Mouse (Mus musculus): ENCODE data around the gene Cdc42se2. TPM values are rescaled to one million over a fixed set of nuclear protein-coding genes. Genes with fewer than 3 reads are reported as not detected.

The Cdc42se2 gene
- total and polyA plus RNA-seq, 3 experiments = 97.4 to 227 (median 99.1) TPM

- H3K27me3 ChIP-seq (replicated peaks) = no peaks in the 10 kb centered on the region
- no peak overlapping the region for H3K9ac ChIP-seq (ENCODE audit: insufficient read depth, low read depth)
- TF ChIP-seq CTCF (conservative IDR thresholded peaks at IDR 0.05 in 1 of 2, IDR thresholded peaks at IDR 0.05 in 1 of 2; ENCODE audit: low read depth in 2 of 2, low read length in 2 of 2) (no peak), USF2 (conservative IDR thresholded peaks at IDR 0.05; ENCODE audit: low read depth, low read length) (no peak), ZKSCAN1 (IDR thresholded peaks at IDR 0.05; ENCODE audit: borderline replicate concordance, low read depth, low read length) (no peak), HCFC1 (IDR thresholded peaks at IDR 0.05; ENCODE audit: low read depth, low read length) (no peak), MAX (IDR thresholded peaks at IDR 0.05; ENCODE audit: low read length) (no peak), IRF4 (IDR thresholded peaks at IDR 0.05; ENCODE audit: low read depth, low read length) (no peak), NELFE (IDR thresholded peaks at IDR 0.05; ENCODE audit: low read depth, low read length) (no peak), MXI1 (IDR thresholded peaks at IDR 0.05; ENCODE audit: low read depth, low read length) (no peak), POLR2AphosphoS2 (IDR thresholded peaks at IDR 0.05; ENCODE audit: low read depth, low read length) (no peak), ZC3H11A (IDR thresholded peaks at IDR 0.05; ENCODE audit: low read depth, low read length) (no peak), SIN3A (IDR thresholded peaks at IDR 0.05; ENCODE audit: low read length) (no peak), SMC3 (IDR thresholded peaks at IDR 0.05; ENCODE audit: low read depth, low read length) (no peak), MAFK (IDR thresholded peaks at IDR 0.05; ENCODE audit: insufficient replicate concordance, low read length) (no peak), POLR2A (IDR thresholded peaks at IDR 0.05; ENCODE audit: low read depth, low read length) (no peak), RAD21 (IDR thresholded peaks at IDR 0.05; ENCODE audit: low read depth, low read length) (no peak), ZMIZ1 (IDR thresholded peaks at IDR 0.05; ENCODE audit: low read depth, low read length) (no peak), E2F4 (IDR thresholded peaks at IDR 0.05; ENCODE audit: insufficient replicate concordance, low read depth, low read length) (no peak), CHD2 (IDR thresholded peaks at IDR 0.05; ENCODE audit: low read length) (no peak), UBTF (IDR thresholded peaks at IDR 0.05; ENCODE audit: low read depth, low read length) (no peak)
- H3K27ac ChIP-seq (ENCODE audit: insufficient read depth, low read depth) = no peak overlapping the region
- H3K4me2 ChIP-seq (ENCODE audit: insufficient read depth, low read depth, poor library complexity, severe bottlenecking) = no peak overlapping the region
- peaks cover 6 to 24% of the 10 kb centered on the region in 2 experiments; a peak in 2 of 4 replicates for H3K4me1 ChIP-seq (ENCODE audit: control insufficient read depth in 1 of 2, insufficient read depth in 2 of 2)
- no peak for DNase-seq (ENCODE audit: extremely low read depth)
- in situ Hi-C loops (cut with MboI; ENCODE audit: low pct_ligation_motif_present, low pct_unique_long_range_greater_than_20kb, low sequenced_read_pairs) (no loop called here), dilution Hi-C loops (cut with MboI; ENCODE audit: extremely low pct_ligation_motif_present, extremely low pct_unique_long_range_greater_than_20kb, low sequenced_read_pairs) (no loop called here)
- no peaks in the 10 kb centered on the region for H3K9me3 ChIP-seq (replicated peaks; ENCODE audit: low read length)
- no peaks in the 10 kb centered on the region for H3K79me2 ChIP-seq (replicated peaks; ENCODE audit: control insufficient read depth, extremely low read depth, insufficient read depth, poor library complexity, severe bottlenecking)
- no peak overlapping the region for H3K4me3 ChIP-seq (replicated peaks in 1 of 3; ENCODE audit: low read depth in 2 of 3, low read length in 2 of 3, poor library complexity in 1 of 3)
- H3K36me3 ChIP-seq (replicated peaks in 1 of 2; ENCODE audit: control insufficient read depth in 1 of 2, insufficient read depth in 1 of 2, low read length in 1 of 2) = peaks cover 56 to 82% of the 10 kb centered on the region in 2 experiments
These were observed 69.6 kb downstream of the Cdc42se2 start for GRCm38 (mm10) chr11:54717893-54718292.

- Histone ChIP-seq H3K27ac (ENCODE audit: insufficient read depth, low read depth) (no peak overlapping the region), H3K79me2 (replicated peaks; ENCODE audit: control insufficient read depth, extremely low read depth, insufficient read depth, poor library complexity, severe bottlenecking) (no peaks in the 10 kb centered on the region), H3K4me3 (replicated peaks in 1 of 3; ENCODE audit: low read depth in 2 of 3, low read length in 2 of 3, poor library complexity in 1 of 3) (no peak overlapping the region), H3K9me3 (replicated peaks; ENCODE audit: low read length) (no peaks in the 10 kb centered on the region), H3K27me3 (replicated peaks) (no peaks in the 10 kb centered on the region), H3K36me3 (replicated peaks in 1 of 2; ENCODE audit: control insufficient read depth in 1 of 2, insufficient read depth in 1 of 2, low read length in 1 of 2) (peaks cover 16 to 39% of the 10 kb centered on the region in 2 experiments), H3K4me1 (ENCODE audit: control insufficient read depth in 1 of 2, insufficient read depth in 2 of 2) (peaks cover 2 to 20% of the 10 kb centered on the region in 2 experiments; a peak in 3 of 4 replicates), H3K9ac (ENCODE audit: insufficient read depth, low read depth) (no peak overlapping the region), H3K4me2 (ENCODE audit: insufficient read depth, low read depth, poor library complexity, severe bottlenecking) (no peak overlapping the region)
- TF ChIP-seq UBTF (IDR thresholded peaks at IDR 0.05; ENCODE audit: low read depth, low read length) = no peak
- no peak for TF ChIP-seq EP300 (IDR thresholded peaks at IDR 0.05; ENCODE audit: low read length)
- TF ChIP-seq MEF2A (IDR thresholded peaks at IDR 0.05; ENCODE audit: borderline replicate concordance, low read depth, low read length) = no peak
- TF ChIP-seq ETS1 (conservative IDR thresholded peaks at IDR 0.05; ENCODE audit: low read depth, low read length) = no peak
- TF ChIP-seq TBP (conservative IDR thresholded peaks at IDR 0.05; ENCODE audit: low read depth, low read length) = no peak
- TF ChIP-seq SMC3 (IDR thresholded peaks at IDR 0.05; ENCODE audit: low read depth, low read length) = no peak
- no peak for TF ChIP-seq TCF12 (IDR thresholded peaks at IDR 0.05; ENCODE audit: low read depth, low read length)
- in situ Hi-C loops (cut with MboI; ENCODE audit: low pct_ligation_motif_present, low pct_unique_long_range_greater_than_20kb, low sequenced_read_pairs) = no loop called here
- dilution Hi-C loops (cut with MboI; ENCODE audit: extremely low pct_ligation_motif_present, extremely low pct_unique_long_range_greater_than_20kb, low sequenced_read_pairs) = no loop called here
- DNase-seq (ENCODE audit: extremely low read depth) = no peak
These were observed 74.6 kb downstream of the Cdc42se2 start for GRCm38 (mm10) chr11:54712849-54713248.
